Mouse (Mus musculus) thymus, postnatal 10 days (tissue): ENCODE data around the gene Glipr2.

Source experiments
- DNase-seq, 2 experiments: peaks; one replicate each; pipeline ENCODE4 v3.0.0; 2021; ENCODE audit warnings: low spot score in 2 of 2

Gene Glipr2

GRCm38 (mm10) chr4:44004623-44005409 lies 47.6 kb downstream of the Glipr2 start:
- DNase-seq: no peak

GRCm38 (mm10) chr4:44010176-44010575 lies 53.0 kb downstream of the Glipr2 start:
- no peak for DNase-seq

DNA sequence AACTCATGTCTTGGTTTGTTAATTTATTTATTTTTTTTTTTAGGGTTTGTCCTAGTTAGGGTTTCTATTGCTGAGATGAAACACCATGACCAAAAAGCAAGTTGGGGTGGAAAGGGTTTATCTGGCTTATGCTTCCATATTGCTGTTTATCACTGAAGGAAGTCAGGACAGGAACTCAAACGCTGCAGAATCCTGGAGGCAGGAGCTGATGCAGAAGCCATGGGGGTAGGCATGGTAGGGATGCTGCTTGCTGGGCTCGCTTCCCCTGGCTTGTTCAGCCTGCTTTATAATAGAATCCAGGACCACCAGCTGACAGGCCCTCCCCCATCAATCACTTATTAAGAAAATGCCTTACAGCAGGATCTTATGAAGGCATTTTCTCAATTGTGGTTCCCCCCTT lies 53.7 kb downstream of the Glipr2 start:
- DNase-seq: no peak

DNA sequence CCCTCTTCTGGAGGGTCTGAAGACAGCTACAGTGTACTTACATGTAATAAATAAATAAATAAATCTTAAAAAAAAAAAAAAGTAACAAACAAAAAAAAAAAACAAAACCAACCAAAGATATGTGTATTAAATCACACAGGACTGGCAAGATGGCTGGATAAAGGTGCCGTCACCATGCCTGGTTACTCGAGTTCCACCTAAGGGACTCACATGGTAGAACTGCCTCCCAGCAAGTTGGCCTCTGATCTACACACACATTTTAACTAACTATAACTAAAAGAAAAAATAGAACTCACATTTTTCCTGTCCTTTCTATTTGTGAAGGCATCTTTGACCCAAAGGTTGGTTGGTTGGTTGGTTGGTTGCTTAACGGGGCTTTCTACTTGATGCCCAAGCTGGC lies 54.6 kb downstream of the Glipr2 start:
- DNase-seq: no peak

DNA sequence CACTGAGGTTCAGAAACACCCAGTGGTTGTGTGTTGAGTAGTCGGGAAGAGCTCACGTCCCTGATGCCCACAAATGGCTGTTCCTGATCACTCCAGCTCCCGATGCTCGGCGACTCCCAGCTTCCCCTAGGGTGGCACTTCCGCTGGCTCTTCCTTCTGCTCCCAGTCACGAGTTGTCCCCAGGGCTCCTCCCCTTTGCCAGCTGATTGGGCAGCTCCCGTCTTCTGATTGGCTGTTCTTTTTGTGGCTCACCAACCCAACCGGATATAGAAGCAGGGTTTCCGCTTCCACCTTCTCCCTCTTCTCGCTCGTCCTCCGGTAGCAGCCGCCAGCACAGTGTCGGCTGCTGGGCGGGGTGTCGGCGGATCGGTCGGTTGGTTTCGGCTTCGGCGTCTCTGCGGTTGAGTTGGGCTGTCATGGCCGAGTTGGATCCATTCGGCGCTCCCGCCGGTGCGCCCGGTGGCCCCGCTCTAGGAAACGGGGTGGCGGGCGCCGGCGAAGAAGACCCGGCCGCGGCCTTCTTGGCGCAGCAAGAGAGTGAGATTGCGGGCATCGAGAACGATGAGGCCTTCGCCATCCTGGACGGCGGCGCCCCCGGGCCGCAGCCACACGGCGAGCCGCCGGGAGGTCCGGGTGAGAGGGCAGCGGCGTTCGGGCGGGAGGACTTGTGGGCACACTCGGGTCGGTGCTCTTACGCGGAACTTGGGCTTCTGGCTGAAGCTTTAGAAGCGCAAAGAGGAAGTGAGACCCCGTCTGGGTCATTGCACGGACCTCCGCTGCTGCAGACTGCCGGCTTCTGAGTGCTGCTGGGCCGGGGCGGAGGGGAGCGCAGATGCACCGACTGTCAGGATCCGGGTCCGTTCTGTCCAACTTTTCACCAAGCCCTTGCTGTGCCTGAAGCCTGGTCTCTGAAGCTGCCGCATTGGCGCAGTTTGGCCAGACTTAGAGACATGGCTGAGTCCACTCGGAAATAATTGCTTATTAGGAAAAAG lies 55.5 kb downstream of the Glipr2 start:
- peak; percentile 84 to 86 for DNase-seq

- no peak for DNase-seq
These were observed 56.3 kb downstream of the Glipr2 start for GRCm38 (mm10) chr4:44013391-44014070.

GRCm38 (mm10) chr4:44016071-44016470 lies 58.9 kb downstream of the Glipr2 start:
- DNase-seq: no peak

DNA sequence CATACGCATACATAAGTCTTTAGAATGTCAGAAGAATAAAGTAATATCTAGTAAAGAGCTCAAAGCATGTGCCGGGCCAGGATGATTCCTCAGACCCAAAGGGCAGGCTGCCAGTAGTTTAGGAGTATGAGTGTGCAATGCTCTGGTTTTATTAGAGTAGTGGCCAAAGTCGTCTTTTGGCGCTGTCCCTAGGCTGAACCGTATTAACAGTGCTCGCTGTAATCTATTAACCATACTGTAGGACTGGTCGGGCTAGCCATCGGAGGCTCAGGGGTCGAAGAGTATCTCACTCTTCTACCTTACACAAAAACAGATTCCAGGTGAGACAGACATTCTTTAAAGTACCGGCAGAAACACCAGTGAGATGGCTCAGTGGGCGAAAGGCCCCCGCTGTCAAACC lies 59.6 kb downstream of the Glipr2 start:
- no peak for DNase-seq

DNA sequence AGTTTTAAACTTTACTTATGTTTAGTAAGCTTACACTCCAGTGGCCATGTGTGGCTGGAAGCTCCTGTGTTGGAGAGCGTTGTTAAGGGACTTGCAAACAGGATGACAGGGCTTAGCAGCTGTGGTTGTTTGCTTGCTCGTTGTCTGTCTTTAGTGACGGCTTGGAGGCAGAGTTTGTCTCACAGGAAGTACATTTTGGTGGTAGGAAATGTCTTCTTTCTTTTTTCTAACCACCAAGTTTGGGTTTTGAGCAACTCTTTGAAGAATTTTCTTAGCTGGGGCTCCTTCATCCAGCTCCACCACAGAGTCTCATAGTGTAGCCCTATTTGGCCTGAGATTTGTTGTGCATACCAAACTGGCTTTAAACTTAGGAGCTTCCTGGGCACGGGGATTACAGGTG lies 65.1 kb downstream of the Glipr2 start:
- peak in 1 of 2 experiments; percentile 23 for DNase-seq

DNA sequence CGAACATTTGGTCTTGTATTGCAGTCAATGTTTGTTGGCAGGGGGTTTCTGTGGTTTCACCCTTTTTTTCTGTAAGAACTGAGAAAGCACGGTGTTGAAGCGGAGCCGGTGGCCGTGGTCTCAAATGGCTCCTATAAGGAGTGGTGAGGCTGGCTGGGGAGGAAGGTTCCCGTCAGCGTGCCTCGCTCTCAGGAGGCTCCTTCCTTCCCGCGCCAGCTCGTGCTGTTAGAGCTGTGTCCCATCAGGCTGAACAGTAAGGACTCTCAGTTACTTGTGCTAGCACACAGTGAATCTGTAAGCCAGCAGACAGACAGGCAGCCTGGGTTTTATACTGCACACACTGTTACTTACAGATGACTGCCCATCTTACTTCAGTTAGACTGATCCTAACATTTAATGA lies 65.6 kb downstream of the Glipr2 start:
- DNase-seq: no peak

GRCm38 (mm10) chr4:44023681-44024080 lies 66.5 kb downstream of the Glipr2 start:
- no peak for DNase-seq

GRCm38 (mm10) chr4:44024241-44024640 lies 67.0 kb downstream of the Glipr2 start:
- no peak for DNase-seq

DNA sequence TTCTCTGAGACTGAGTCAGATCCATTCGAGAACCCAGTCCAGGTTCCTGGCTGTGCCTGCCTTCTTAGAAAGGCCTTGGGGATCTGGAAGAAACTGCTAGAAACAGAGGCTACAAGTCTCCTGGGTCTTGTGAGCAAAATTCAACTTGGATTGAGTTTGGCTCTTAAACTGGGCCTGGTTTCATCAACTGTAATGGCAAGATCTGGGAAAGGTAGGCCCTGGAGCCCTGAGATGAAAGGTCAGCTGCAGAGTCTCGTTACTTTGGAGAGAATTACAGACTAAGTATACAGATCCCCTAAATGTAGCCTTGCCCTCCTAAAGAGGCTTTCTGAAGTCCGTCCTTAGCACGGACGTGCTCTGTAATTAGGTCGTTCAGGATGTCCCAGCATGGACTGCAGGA lies 68.4 kb downstream of the Glipr2 start:
- DNase-seq: no peak
